Mouse (Mus musculus) CH12.LX (cell line): ENCODE measurements around the gene Fosl1. TPM values are rescaled to one million over a fixed set of nuclear protein-coding genes. Genes with fewer than 3 reads are reported as not detected.

Experiments used
- DNase-seq: peaks from one replicate; pipeline ENCODE4 v3.0.0-alpha.2; 2013; ENCODE audit errors: extremely low read depth
- H3K27ac ChIP-seq: 2 replicates; pipeline ENCODE4 v1.5.1; 2012; ENCODE audit warnings: low read depth, mild to moderate bottlenecking, control low read depth, moderate library complexity; ENCODE audit not compliant: insufficient read depth
- H3K27me3 ChIP-seq: replicated peaks from 2 replicates; pipeline ENCODE3; 2012; ENCODE audit warnings: inconsistent platforms
- H3K36me3 ChIP-seq, 2 experiments: replicated peaks in 1 of 2; 2 replicates each; pipeline versions ENCODE3 to v1.6.1; 2012; ENCODE audit warnings: inconsistent platforms in 1 of 2, low read length in 1 of 2, mild to moderate bottlenecking in 1 of 2, mixed read lengths in 1 of 2, moderate library complexity in 1 of 2; ENCODE audit not compliant: control insufficient read depth in 1 of 2, insufficient read depth in 1 of 2
- H3K4me1 ChIP-seq, 2 experiments: 2 replicates each; pipeline ENCODE4 v1.6.1; 2012; ENCODE audit warnings: inconsistent platforms in 1 of 2, moderate library complexity in 1 of 2; ENCODE audit not compliant: insufficient read depth in 2 of 2, control insufficient read depth in 1 of 2
- H3K4me2 ChIP-seq: 2 replicates; pipeline ENCODE4 v1.6.1; 2012; ENCODE audit warnings: low read depth, mild to moderate bottlenecking, control low read depth; ENCODE audit not compliant: poor library complexity, insufficient read depth, severe bottlenecking
- H3K4me3 ChIP-seq, 3 experiments: fragments of 150-350 bp in 1 of 3; sonication (generic) in 1 of 3; replicated peaks in 1 of 3; 2 replicates each; pipeline versions ENCODE3 to v1.5.1; 2011 to 2012; ENCODE audit warnings: low read depth in 2 of 3, low read length in 2 of 3, mild to moderate bottlenecking in 2 of 3, moderate library complexity in 2 of 3, control low read depth in 1 of 3, improper control_type of control experiment in 1 of 3, inconsistent platforms in 1 of 3, mixed read lengths in 1 of 3; ENCODE audit not compliant: poor library complexity in 1 of 3
- H3K79me2 ChIP-seq: replicated peaks from 2 replicates; pipeline ENCODE4 v1.6.1; 2012; ENCODE audit warnings: mild to moderate bottlenecking, moderate library complexity; ENCODE audit not compliant: control insufficient read depth, poor library complexity, insufficient read depth, severe bottlenecking; ENCODE audit errors: extremely low read depth
- H3K9ac ChIP-seq: 2 replicates; pipeline ENCODE4 v1.6.1; 2012; ENCODE audit warnings: low read depth, mild to moderate bottlenecking, control low read depth, moderate library complexity; ENCODE audit not compliant: insufficient read depth
- H3K9me3 ChIP-seq: replicated peaks from 2 replicates; pipeline ENCODE3; 2012; ENCODE audit warnings: low read length, inconsistent platforms, mixed read lengths
- CHD1 ChIP-seq: IDR thresholded peaks from 2 replicates; pipeline ENCODE4 v1.6.1; 2012; ENCODE audit warnings: low read depth, low read length, improper control_type of control experiment, inconsistent platforms
- CHD2 ChIP-seq: IDR thresholded peaks from 2 replicates; pipeline ENCODE4 v1.6.1; 2011; ENCODE audit warnings: low read length, improper control_type of control experiment
- E2F4 ChIP-seq: IDR thresholded peaks from 2 replicates; pipeline ENCODE4 v1.6.1; 2011; ENCODE audit warnings: low read depth, low read length, improper control_type of control experiment; ENCODE audit not compliant: insufficient replicate concordance
- GABPA ChIP-seq: IDR thresholded peaks from 2 replicates; pipeline ENCODE4 v1.6.1; 2012; ENCODE audit warnings: low read depth, low read length, improper control_type of control experiment, inconsistent platforms; ENCODE audit not compliant: insufficient replicate concordance
- JUND ChIP-seq: conservative IDR thresholded peaks from 2 replicates; pipeline ENCODE4 v1.6.1; 2011; ENCODE audit warnings: low read depth, low read length, improper control_type of control experiment
- KAT2A ChIP-seq: IDR thresholded peaks from 2 replicates; pipeline ENCODE4 v1.6.1; 2012; ENCODE audit warnings: low read length, improper control_type of control experiment, inconsistent platforms; ENCODE audit not compliant: insufficient replicate concordance
- MAZ ChIP-seq: IDR thresholded peaks from 2 replicates; pipeline ENCODE4 v1.6.1; 2012; ENCODE audit warnings: low read depth, mild to moderate bottlenecking, inconsistent platforms, low read length, improper control_type of control experiment, moderate library complexity
- MYC ChIP-seq: IDR thresholded peaks from 2 replicates; pipeline ENCODE4 v1.6.1; 2011; ENCODE audit warnings: low read depth, mild to moderate bottlenecking, improper control_type of control experiment, low read length
- NRF1 ChIP-seq: IDR thresholded peaks from 2 replicates; pipeline ENCODE4 v1.6.1; 2014; ENCODE audit warnings: low read depth, mild to moderate bottlenecking, inconsistent platforms, low read length, improper control_type of control experiment, moderate library complexity
- PAX5 ChIP-seq: IDR thresholded peaks from 2 replicates; pipeline ENCODE4 v1.6.1; 2012; ENCODE audit warnings: low read length, inconsistent platforms, mixed read lengths
- POLR2AphosphoS2 ChIP-seq: IDR thresholded peaks from 2 replicates; pipeline ENCODE4 v1.6.1; 2011; ENCODE audit warnings: low read depth, low read length, improper control_type of control experiment
- SIN3A ChIP-seq: IDR thresholded peaks from 2 replicates; pipeline ENCODE4 v1.6.1; 2012; ENCODE audit warnings: low read length, improper control_type of control experiment, inconsistent platforms
- SMC3 ChIP-seq: IDR thresholded peaks from 2 replicates; pipeline ENCODE4 v1.6.1; 2011; ENCODE audit warnings: low read depth, low read length, improper control_type of control experiment
- UBTF ChIP-seq: IDR thresholded peaks from 2 replicates; pipeline ENCODE4 v1.6.1; 2012; ENCODE audit warnings: low read depth, mild to moderate bottlenecking, inconsistent platforms, low read length, improper control_type of control experiment, moderate library complexity
- USF2 ChIP-seq: conservative IDR thresholded peaks from 2 replicates; pipeline ENCODE4 v1.6.1; 2011; ENCODE audit warnings: low read depth, low read length, improper control_type of control experiment
- ZC3H11A ChIP-seq: IDR thresholded peaks from 2 replicates; pipeline ENCODE4 v1.6.1; 2012; ENCODE audit warnings: low read depth, mild to moderate bottlenecking, inconsistent platforms, low read length, improper control_type of control experiment
- ZKSCAN1 ChIP-seq: IDR thresholded peaks from 2 replicates; pipeline ENCODE4 v1.6.1; 2012; ENCODE audit warnings: low read depth, inconsistent platforms, low read length, improper control_type of control experiment, borderline replicate concordance
- ZMIZ1 ChIP-seq: IDR thresholded peaks from 2 replicates; pipeline ENCODE4 v1.6.1; 2012; ENCODE audit warnings: low read depth, mild to moderate bottlenecking, inconsistent platforms, low read length, improper control_type of control experiment
- dilution Hi-C: fragments of 300-500 bp; cut with MboI; formaldehyde crosslinking; loops from 2 replicates; pipeline ENCODE4 v1.14.3; 2020; ENCODE audit warnings: low sequenced_read_pairs; ENCODE audit not compliant: extremely low pct_unique_long_range_greater_than_20kb, extremely low pct_ligation_motif_present
- in situ Hi-C: fragments of 300-500 bp; cut with MboI; formaldehyde crosslinking; loops from 3 replicates; pipeline ENCODE4 v1.14.3; 2019; ENCODE audit warnings: low sequenced_read_pairs, low pct_ligation_motif_present, low pct_unique_long_range_greater_than_20kb, mixed read lengths
- polyA plus RNA-seq: library from polyadenylated mRNA; unstranded; fragments of >175 nt; gene quantifications from 2 replicates; pipeline ENCODE4 v1.2.1, GENCODE M21; 2012; ENCODE audit warnings: low read depth; ENCODE audit not compliant: insufficient read length
- total RNA-seq, 2 experiments: library from RNA; depleted of rRNA; stranded (reverse); fragments of 300-350 nt in 1 of 2; fragments of >200 nt in 1 of 2; gene quantifications; 2 replicates each; pipeline ENCODE4 v1.2.3; 2012 to 2014

The Fosl1 gene
- total and polyA plus RNA-seq, 3 experiments: not detected

GRCm38 (mm10) chr19:5444371-5444908 lies 2.9 kb upstream of the Fosl1 start:
- Histone ChIP-seq H3K36me3 (no peaks in the 10 kb centered on the region), H3K4me2 (no peak overlapping the region), H3K9ac (no peak overlapping the region), H3K4me3 (no peak overlapping the region), H3K4me1 (peaks cover 9 to 20% of the 10 kb centered on the region in 2 experiments), H3K9me3 (peaks cover 11% of the 10 kb centered on the region), H3K27ac (no peak overlapping the region), H3K27me3 (peaks cover 50% of the 10 kb centered on the region), H3K79me2 (no peaks in the 10 kb centered on the region)
- in situ Hi-C loops (no loop called here), dilution Hi-C loops (no loop called here)
- DNase-seq: no peak
- TF ChIP-seq POLR2AphosphoS2 (no peak), SIN3A (no peak), JUND (no peak), ZC3H11A (no peak), MAZ (no peak), UBTF (no peak), CHD1 (no peak), E2F4 (no peak), SMC3 (no peak), USF2 (no peak), NRF1 (no peak), KAT2A (no peak), MYC (no peak)

- in situ Hi-C loops: no loop called here
- H3K27ac ChIP-seq: no peak overlapping the region
- dilution Hi-C loops: no loop called here
- TF ChIP-seq GABPA (no peak), USF2 (no peak), POLR2AphosphoS2 (no peak), CHD2 (no peak), ZKSCAN1 (no peak), ZMIZ1 (no peak), PAX5 (no peak), MYC (no peak), UBTF (no peak)
- DNase-seq: no peak
- no peak overlapping the region for H3K4me2 ChIP-seq
- H3K9ac ChIP-seq: no peak overlapping the region
- no peaks in the 10 kb centered on the region for H3K79me2 ChIP-seq
- H3K27me3 ChIP-seq: peaks cover 50% of the 10 kb centered on the region
- no peak overlapping the region for H3K4me3 ChIP-seq
- peaks cover 9% of the 10 kb centered on the region for H3K9me3 ChIP-seq
- H3K4me1 ChIP-seq: peaks cover 9 to 20% of the 10 kb centered on the region in 2 experiments
- H3K36me3 ChIP-seq: no peaks in the 10 kb centered on the region
Measured at GRCm38 (mm10) chr19:5444954-5445353, 2.4 kb upstream of the Fosl1 start.
